Mouse (Mus musculus) hindbrain, postnatal 0 days (tissue): ENCODE measurements at regions not wholly inside any gene's neighbourhood (a gene's known extent, or its start where the extent isn't known, plus 50 kb on each side); places are given as distances from the start of the nearest gene placed in this dataset.
A peak's percentile ranks its signal among the peaks of the same experiment; 100 is the strongest.

ENCODE experiments used
- ATAC-seq: fragments of 200-750 bp; cut with Nextera tagmentation; 2 replicates; pipeline ENCODE4 v1.8.0; 2017; ENCODE audit warnings: mild to moderate bottlenecking, moderate TSS enrichment, moderate library complexity
- DNase-seq: peaks from one replicate; pipeline ENCODE4 v3.0.0-alpha.2; 2015; ENCODE audit warnings: low spot score
- H3K27ac ChIP-seq: fragments of 300-500 bp; sonication (generic); 2 replicates; pipeline ENCODE4 v1.5.1; 2014; ENCODE audit warnings: mild to moderate bottlenecking
- H3K27me3 ChIP-seq: fragments of 300-500 bp; sonication (generic); 2 replicates; pipeline ENCODE4 v1.6.1; 2014; ENCODE audit warnings: low read length, mixed read lengths; ENCODE audit not compliant: insufficient read depth
- H3K36me3 ChIP-seq: fragments of 300-500 bp; sonication (generic); 2 replicates; pipeline ENCODE4 v1.6.1; 2014; ENCODE audit warnings: low read length, mixed read lengths; ENCODE audit not compliant: insufficient read depth
- H3K4me1 ChIP-seq: fragments of 300-500 bp; sonication (generic); 2 replicates; pipeline ENCODE4 v1.6.1; 2014; ENCODE audit warnings: antibody characterized with exemption, low read length, mixed read lengths; ENCODE audit not compliant: insufficient read depth
- H3K4me2 ChIP-seq: fragments of 300-500 bp; sonication (generic); 2 replicates; pipeline ENCODE4 v1.6.1; 2014; ENCODE audit warnings: low read depth, mild to moderate bottlenecking, low read length, moderate library complexity, mixed read lengths
- H3K4me3 ChIP-seq: fragments of 300-500 bp; sonication (generic); 2 replicates; pipeline ENCODE4 v1.5.1; 2014; ENCODE audit warnings: low read length
- H3K9ac ChIP-seq: fragments of 300-500 bp; sonication (generic); replicated peaks from 2 replicates; pipeline ENCODE4 v1.6.1; 2014; ENCODE audit warnings: mild to moderate bottlenecking, low read length, moderate library complexity, mixed read lengths
- H3K9me3 ChIP-seq: fragments of 300-500 bp; sonication (generic); 2 replicates; pipeline ENCODE4 v1.6.1; 2016; ENCODE audit warnings: low read length, mixed read lengths
- CTCF ChIP-seq: IDR thresholded peaks from 2 replicates; pipeline ENCODE4 v1.5.1; 2016; ENCODE audit warnings: antibody characterized with exemption, control low read depth, low read depth
- WGBS: fragments of 180-500 bp; shearing (Covaris S2); extraction: QIAGEN DNeasy Blood & Tissue Kit; methylation state at CpG from one replicate; pipeline ENCODE4 v1.1.7; 2014; 5-methylcytosine and 5-hydroxymethylcytosine counted together

GRCm38 (mm10) chr6:100948340-100948739 lies 114.9 kb downstream of the Ppp4r2 start:
- Histone ChIP-seq H3K27ac (no peak overlapping the region), H3K4me2 (no peak overlapping the region), H3K9ac (no peak overlapping the region), H3K4me3 (no peak overlapping the region), H3K4me1 (no peaks in the 10 kb centered on the region), H3K27me3 (no peaks in the 10 kb centered on the region), H3K9me3 (no peaks in the 10 kb centered on the region), H3K36me3 (no peaks in the 10 kb centered on the region)
- ATAC-seq (peak; percentile 47; the same call in 1 of the 2 replicates), DNase-seq (peak; percentile 34)
- 40% methylated on average over 7 of the region's 7 CpGs for WGBS
- peak; percentile 36 for TF ChIP-seq CTCF

- Histone ChIP-seq H3K4me2 (no peak overlapping the region), H3K9me3 (no peaks in the 10 kb centered on the region), H3K27ac (no peak overlapping the region), H3K36me3 (no peaks in the 10 kb centered on the region), H3K27me3 (no peaks in the 10 kb centered on the region), H3K4me3 (no peak overlapping the region), H3K9ac (no peak overlapping the region), H3K4me1 (no peaks in the 10 kb centered on the region)
- ATAC-seq (no peak), DNase-seq (no peak)
- TF ChIP-seq CTCF = no peak
- WGBS = 90% methylated on average over 5 of the region's 5 CpGs
Measured at GRCm38 (mm10) chr6:100951646-100952045, 118.2 kb downstream of the Ppp4r2 start.

GRCm38 (mm10) chr6:100952470-100952869 lies 119.0 kb downstream of the Ppp4r2 start:
- Histone ChIP-seq H3K36me3 (no peaks in the 10 kb centered on the region), H3K9ac (no peak overlapping the region), H3K4me2 (no peak overlapping the region), H3K4me1 (no peaks in the 10 kb centered on the region), H3K27me3 (no peaks in the 10 kb centered on the region), H3K9me3 (no peaks in the 10 kb centered on the region), H3K27ac (no peak overlapping the region), H3K4me3 (no peak overlapping the region)
- peak; percentile 65 for DNase-seq
- TF ChIP-seq CTCF = no peak
- ATAC-seq = peak; percentile 80

- TF ChIP-seq CTCF = no peak
- no peak for ATAC-seq
- DNase-seq = no peak
- no peak overlapping the region for H3K4me3 ChIP-seq
- no peaks in the 10 kb centered on the region for H3K9me3 ChIP-seq
- H3K4me2 ChIP-seq = no peak overlapping the region
- H3K27me3 ChIP-seq = no peaks in the 10 kb centered on the region
- no peak overlapping the region for H3K9ac ChIP-seq
- no peak overlapping the region for H3K27ac ChIP-seq
- H3K36me3 ChIP-seq = no peaks in the 10 kb centered on the region
- no peaks in the 10 kb centered on the region for H3K4me1 ChIP-seq
- 82% methylated on average over 10 of the region's 10 CpGs for WGBS
Measured at GRCm38 (mm10) chr6:100954563-100954962, 121.1 kb downstream of the Ppp4r2 start.

GRCm38 (mm10) chr6:100966481-100966880 lies 133.1 kb downstream of the Ppp4r2 start:
- ATAC-seq = no peak
- WGBS = 86% methylated on average over 5 of the region's 5 CpGs

GRCm38 (mm10) chr6:100968080-100968856 lies 134.8 kb downstream of the Ppp4r2 start:
- H3K9ac ChIP-seq = no peak overlapping the region
- DNase-seq (no peak), ATAC-seq (no peak)
- no peaks in the 10 kb centered on the region for H3K9me3 ChIP-seq
- no peak for TF ChIP-seq CTCF
- H3K4me1 ChIP-seq = no peaks in the 10 kb centered on the region; the same call in 1 of the 2 replicates
- no peak overlapping the region for H3K4me2 ChIP-seq
- no peaks in the 10 kb centered on the region for H3K36me3 ChIP-seq
- H3K27me3 ChIP-seq = no peaks in the 10 kb centered on the region
- H3K4me3 ChIP-seq = no peak overlapping the region
- WGBS = 73% methylated on average over 12 of the region's 12 CpGs
- H3K27ac ChIP-seq = no peak overlapping the region

More at GRCm38 (mm10) chr6:100966481-100966880, 133.1 kb downstream of the Ppp4r2 start:
- no peaks in the 10 kb centered on the region for H3K27me3 ChIP-seq
- no peaks in the 10 kb centered on the region for H3K9me3 ChIP-seq
- TF ChIP-seq CTCF = no peak
- H3K4me2 ChIP-seq = no peak overlapping the region
- no peak overlapping the region for H3K27ac ChIP-seq
- H3K36me3 ChIP-seq = no peaks in the 10 kb centered on the region
- DNase-seq = no peak
- no peak overlapping the region for H3K9ac ChIP-seq
- H3K4me3 ChIP-seq = no peak overlapping the region
- no peaks in the 10 kb centered on the region; the same call in 1 of the 2 replicates for H3K4me1 ChIP-seq

- DNase-seq (no peak), ATAC-seq (no peak)
- Histone ChIP-seq H3K9ac (no peak overlapping the region), H3K36me3 (no peaks in the 10 kb centered on the region), H3K4me3 (no peak overlapping the region), H3K4me2 (no peak overlapping the region), H3K9me3 (no peaks in the 10 kb centered on the region), H3K27ac (no peak overlapping the region), H3K4me1 (no peaks in the 10 kb centered on the region; the same call in 1 of the 2 replicates), H3K27me3 (no peaks in the 10 kb centered on the region)
- WGBS = 73% methylated on average over 1 of the region's 1 CpGs
- no peak for TF ChIP-seq CTCF
Measured at GRCm38 (mm10) chr6:100968960-100969359, 135.5 kb downstream of the Ppp4r2 start.
